Mouse (Mus musculus): ENCODE measurements around the gene Cacfd1. TPM values are rescaled to one million over a fixed set of nuclear protein-coding genes. Genes with fewer than 3 reads are reported as not detected.

The Cacfd1 gene
- total RNA-seq, 2 experiments from 2014 or later = 63.2 to 63.3 TPM

DNA sequence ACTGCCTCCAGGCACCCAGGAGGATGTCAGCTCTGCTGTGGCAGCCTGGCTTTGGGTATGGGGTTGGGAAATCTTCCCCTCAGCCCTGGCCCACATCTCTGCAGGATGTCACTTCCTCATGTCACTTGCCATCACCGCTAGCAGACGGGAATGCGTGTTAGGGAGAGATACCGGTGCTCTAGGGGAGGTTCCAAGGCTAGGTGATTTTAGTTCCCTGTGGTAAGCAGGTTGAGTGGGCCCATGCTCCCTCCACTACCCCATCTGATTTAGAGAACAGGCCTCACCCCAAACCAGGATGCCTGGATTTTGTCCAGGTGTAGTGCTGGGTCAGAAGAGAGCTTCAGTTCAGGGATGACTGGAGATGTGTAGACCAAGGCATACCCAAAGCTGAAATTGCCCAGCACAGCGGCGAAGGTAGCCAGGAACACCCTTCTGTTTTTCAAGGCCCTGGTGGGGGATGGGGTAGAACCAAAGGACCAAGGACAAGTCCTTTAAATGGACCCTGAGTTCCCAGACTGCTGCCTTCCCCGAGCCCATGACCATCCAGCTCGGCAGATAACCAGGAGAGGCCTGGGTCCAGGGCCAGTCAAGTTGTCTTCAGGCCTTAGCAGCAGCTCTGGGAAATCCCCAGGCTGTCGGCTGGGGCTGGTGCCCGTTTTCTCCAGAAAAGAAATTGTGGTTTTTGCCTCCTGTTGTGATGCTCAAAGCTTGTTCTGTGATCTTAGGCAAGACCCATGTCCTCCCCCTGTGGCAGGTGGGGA is 17.3 kb downstream of the Cacfd1 start:
- DNase-seq (ENCODE audit: low spot score in 2 of 2) = no peak

DNA sequence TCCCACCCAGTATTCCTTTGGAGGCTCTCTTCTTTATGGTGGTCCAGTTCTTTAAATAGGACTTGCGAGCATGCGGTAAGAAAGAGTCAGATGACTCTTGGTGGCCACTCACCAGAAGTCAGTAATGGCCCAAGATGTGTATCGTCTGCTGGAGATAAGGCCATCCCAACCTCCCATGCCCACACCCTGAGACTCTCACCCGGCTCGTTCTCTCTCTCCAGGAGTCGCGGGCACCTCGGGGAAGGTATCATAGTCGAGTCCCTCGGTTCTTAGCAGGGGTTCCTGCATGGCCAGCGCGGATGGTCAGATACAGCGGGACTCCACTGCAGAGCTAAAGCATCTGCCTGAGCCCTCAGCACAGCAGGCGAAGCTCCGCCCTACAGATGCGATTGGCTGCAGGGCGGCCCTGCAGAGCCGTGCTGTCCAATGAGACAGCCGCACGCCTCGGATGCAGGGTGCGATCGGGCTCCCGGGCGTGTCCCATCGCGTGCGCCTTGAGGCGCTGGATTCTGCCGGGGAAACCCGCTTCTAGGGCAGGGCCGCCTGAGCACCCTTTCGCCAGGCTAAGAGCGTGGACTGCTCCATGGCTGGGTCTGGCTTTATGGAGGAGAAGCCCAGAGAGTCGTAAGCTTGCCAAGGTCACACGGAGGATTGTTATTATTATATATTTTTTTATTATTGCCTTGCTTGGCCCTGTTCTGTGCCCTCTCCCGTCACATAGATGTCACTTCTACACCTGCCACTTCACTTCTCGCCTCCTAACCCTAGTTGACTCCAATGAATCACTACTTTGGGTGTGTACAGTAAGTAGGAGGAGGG is 18.1 kb downstream of the Cacfd1 start, which contains the start of gene Slc2a6:
TSS of gene Slc2a6 (minus strand) at position 381 of the 819 bp plus-strand sequence.
- DNase-seq (ENCODE audit: low spot score in 2 of 2) = peak; percentile 83 to 88

DNA sequence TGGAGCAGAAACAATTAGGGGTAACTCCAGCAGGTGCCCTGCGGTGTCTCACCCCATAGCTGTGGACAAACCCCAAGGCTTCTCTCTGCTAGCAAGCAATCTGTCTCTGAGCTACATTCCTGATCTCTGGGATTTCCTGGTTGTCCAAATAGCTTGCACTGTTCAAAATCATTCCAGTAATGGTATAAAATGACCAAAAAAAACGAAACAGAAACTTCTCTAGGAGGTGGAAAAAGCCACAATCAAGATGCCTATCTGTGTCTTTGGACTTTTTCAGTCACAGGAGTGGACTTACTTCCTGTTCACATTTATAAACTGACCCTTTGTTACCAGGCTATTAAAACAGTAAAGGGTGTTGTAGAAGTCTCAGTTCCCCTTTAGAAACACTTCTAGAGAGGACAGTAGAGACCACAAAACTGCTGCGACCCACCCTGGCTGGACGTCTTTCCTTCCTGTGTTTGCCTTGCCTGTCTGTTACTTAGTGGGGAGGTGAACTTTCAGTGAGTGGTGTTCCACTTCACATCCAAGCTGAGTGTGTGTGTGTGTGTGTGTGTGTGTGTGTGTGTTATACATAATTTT is 18.8 kb downstream of the Cacfd1 start:
- no peak for DNase-seq (ENCODE audit: low spot score in 2 of 2)

DNA sequence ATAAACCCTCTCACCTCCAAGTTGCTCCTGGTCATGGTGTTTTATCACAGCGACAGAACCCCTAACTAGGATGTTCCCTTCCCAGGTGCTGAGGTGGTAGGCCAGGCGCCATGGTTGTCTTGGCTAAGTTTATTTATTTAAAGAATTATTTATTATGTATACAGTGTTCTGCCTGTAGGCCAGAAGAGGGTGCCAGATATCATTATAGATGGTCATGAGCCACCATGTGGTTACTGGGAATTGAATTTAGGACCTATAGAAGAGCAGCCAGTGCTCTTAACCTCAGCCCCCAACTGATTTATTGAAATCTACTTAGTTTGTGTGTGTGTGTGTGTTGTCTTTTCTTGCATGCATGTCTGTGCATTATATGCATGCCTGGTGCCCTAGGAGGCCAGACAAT is 22.6 kb downstream of the Cacfd1 start:
- no peak for DNase-seq (ENCODE audit: low spot score in 2 of 2)

DNA sequence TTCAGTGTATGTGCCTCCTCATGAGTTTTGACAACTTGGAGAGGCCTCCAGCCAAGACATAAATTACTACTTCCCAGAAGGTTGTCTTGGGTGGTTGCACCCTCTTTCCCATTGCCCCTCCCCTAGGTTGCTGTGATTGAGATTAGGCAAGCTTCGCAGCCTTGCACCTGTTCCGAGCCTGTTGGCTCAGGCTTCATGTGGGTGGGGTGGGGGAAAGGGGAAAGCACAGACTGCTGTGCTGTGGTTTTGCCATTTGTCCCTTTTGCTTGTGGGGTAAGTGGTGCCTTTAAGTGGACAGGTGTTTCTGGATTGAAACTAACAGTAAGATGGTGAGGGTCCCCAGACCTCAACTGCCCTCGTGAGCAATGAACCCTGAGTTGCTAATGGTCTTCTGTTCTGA is 26.3 kb downstream of the Cacfd1 start:
- DNase-seq (ENCODE audit: low spot score in 2 of 2) = no peak

DNA sequence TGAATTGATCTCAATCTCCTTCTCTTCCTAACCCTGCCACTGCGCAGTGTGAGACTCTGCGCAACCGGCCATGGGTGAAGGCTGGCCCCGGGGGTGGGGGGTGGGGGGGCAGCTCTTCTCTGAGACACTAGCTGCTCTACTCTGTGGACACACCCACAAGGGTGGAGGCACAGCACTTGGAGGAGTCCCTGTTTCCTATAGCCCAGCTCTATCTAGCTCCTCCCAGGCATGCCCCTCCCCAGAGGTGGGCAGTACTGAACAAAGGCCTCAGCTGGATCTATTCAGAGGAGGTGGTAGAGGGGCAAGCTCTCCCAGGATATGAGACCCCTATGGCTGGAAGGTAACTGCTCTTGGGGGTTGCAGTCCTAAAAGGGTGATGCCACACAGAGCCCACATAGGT is 27.3 kb downstream of the Cacfd1 start:
- DNase-seq (ENCODE audit: low spot score in 2 of 2) = no peak

DNA sequence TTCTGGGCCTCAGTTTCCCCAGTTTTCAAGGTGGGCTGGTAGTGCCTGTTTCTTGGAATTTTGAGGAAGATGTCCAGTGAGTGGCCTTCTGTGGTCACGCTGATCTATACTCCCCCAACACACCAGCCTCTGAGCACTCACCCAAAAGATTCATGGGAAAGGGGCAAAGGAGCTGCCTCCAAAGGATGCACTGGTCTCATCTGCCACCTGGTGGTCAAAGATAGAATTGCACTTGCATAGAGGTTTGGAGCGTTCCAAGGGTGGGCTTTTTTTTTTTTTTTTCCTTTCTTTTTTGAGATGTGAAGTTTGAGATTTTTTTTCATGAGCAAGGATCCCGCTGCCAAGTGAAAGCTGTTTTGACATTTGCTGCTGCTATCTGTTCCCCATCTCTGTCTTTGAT is 28.9 kb downstream of the Cacfd1 start:
- DNase-seq (ENCODE audit: low spot score in 2 of 2) = peak; percentile 86 to 89

DNA sequence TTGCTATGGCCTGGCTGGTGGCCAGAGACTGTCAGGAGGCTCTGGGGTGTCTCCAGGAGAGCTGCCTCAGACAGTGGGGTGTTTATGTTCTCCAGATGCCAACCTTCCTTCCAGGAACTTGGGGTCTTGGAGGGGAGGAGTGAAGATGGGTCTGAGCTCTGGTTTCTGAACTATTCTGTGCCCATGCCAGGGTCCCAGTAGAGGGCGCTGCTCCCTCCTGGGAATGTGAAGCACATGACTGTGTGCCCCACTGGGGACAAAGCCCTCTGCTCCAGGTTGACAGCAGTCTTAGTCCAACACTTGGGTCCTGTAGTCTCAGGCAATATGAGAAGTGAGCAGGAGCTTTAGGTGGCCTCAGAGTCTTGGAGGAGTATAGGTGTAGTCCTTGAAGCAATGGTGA is 29.6 kb downstream of the Cacfd1 start:
- DNase-seq (ENCODE audit: low spot score in 2 of 2) = peak in 1 of 2 experiments; percentile 45

DNA sequence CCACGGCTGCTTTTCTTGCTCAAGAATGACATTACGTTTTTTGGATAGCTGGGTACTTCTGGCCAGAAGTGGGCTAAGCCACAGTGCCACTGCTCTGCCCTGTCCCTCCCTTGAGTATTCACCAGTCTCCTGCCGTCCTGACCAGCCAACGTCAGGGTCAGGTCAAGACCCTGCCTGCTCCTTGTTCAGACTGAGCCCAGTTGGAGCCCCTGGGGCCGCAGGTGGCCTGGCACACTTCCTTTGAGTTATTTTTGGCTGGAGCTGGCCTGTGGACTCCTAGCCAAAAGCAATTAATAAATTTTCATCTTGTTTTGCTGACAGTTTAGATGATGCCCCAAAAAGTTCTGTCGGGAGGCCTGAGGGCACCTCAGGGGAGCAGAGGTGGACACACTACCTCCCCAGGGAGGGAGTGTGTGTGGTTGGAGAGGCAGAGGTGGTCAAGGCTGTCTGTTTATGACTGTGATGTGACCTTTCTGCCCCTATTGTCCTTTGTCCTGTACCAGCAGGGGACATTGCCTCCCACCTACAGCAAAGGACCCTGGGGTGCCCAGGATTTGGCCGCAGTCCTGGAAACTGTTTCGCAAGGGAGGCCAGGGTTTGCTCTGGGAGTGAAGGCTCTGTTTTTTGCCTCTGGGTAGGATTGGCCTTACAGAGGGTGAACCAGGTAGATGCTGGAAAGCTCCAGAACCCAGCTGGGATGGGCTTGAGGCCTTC is 32.6 kb downstream of the Cacfd1 start:
- no peak for DNase-seq (ENCODE audit: low spot score in 2 of 2)

DNA sequence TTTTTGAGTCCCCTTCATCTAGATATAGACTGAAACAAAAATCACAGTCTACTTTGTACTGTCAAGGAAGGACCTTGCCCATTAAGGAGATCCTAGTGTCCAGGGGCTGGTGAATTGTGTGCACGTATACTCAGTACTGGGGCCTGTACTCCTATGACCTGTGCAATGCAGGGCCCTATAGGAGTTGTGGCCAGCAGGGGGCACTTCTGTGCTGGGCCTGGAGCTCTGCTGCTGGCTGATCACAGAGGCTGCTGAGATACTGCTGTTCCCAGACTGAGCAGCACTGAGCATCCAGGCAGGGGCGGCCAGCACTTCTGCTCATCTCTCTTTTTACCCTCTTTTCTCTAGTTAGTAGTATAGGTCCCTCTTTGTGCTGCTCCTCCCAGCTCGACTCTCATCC is 33.7 kb downstream of the Cacfd1 start:
- DNase-seq (ENCODE audit: low spot score in 2 of 2) = peak; percentile 91 to 94

DNA sequence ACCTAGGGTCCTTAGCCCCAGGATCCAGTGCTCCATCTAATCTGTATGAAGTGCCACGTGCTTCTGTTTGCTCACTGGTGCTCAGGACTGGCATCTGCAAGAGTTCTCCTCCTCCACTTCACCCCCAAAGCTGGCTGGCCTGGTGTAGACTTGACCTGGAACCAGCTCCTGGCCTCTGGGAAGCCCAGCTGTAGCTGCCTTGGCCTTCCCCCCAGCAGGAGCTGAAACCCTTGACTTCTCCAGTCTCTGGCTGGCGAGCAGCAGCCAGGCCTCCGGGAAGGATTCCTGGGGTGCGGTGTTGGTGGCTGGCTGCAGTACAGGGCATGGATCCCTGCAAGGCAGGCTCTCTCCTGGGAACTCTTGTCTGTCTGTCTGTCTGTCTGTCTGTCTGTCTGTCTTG is 34.4 kb downstream of the Cacfd1 start:
- no peak for DNase-seq (ENCODE audit: low spot score in 2 of 2)

DNA sequence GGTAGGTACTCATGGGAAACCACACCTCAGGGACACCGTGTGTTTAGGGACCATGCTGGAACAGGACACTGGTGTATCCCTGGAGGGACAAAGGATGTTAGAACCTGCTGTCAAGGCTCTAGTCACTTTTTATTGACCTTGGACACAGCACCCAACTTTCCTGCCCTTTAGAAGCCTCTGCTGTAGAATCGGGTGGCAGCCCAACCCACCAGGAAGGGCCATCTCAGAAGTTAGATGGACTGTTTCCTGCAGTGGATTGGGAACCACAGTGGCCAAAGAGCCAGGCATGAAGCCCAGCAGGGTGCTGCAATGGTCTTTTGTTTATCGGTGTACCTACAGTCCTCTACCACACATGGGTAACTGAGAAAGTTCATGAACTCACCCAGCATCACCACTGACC is 34.9 kb downstream of the Cacfd1 start:
- no peak for DNase-seq (ENCODE audit: low spot score in 2 of 2)

DNA sequence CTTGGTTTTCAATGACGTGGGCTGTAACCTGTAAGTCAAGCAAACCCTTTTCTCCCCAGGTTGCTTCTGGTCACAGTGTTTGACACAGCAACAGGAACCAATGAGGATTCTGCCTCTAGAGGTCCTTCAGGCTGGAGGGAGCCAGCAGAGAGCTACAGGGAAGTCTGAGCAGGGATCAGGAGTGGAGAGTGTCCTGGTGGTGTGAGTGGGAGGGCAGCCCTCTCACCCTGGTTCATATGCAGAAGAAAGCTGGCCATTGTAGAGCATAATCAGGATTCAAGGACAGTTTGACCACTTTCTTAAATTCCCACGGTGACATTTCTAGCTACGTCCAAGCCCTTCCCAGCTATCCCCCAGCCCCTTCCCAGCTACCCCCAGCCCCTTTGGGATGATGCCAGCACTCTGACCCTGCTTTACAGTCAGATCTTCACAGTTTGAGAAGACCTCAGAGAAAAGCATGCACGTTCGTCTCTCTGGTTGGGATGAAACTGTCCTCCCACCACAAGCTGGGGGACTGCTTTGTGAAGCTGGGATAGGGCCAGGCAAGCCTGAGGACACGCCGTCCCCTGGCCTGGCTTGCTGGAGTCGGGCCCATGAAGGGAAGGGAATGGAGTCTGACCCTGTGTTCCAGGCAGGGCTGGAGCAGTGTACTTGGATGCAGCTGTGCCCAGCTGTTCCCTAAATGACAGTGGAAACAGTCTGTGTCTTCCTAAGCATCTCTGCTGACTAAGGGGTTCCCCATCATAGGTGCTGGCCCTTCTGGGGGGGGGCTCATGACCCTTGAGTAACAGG is 36.4 kb downstream of the Cacfd1 start:
- no peak for DNase-seq (ENCODE audit: low spot score in 2 of 2)

DNA sequence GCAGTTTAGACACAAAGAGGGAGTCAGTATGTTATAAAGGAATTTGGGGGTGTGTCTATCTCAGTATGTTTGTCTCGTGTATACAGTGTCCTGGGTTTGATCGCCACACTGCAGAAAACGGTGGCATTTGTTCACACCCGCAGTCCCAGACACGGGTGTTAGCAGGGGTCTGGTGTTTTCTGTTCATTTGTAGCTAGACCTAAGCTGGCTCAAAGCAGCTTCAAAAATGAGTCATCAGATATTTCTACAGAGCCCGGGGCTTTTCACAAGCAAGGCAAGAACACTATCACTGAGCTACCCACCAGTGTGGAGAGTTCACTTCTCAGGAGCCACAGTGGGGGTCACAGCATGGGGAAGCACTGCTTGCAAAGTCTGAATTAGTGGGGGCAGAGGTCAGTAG is 39.7 kb downstream of the Cacfd1 start:
- DNase-seq (ENCODE audit: low spot score in 2 of 2) = no peak

DNA sequence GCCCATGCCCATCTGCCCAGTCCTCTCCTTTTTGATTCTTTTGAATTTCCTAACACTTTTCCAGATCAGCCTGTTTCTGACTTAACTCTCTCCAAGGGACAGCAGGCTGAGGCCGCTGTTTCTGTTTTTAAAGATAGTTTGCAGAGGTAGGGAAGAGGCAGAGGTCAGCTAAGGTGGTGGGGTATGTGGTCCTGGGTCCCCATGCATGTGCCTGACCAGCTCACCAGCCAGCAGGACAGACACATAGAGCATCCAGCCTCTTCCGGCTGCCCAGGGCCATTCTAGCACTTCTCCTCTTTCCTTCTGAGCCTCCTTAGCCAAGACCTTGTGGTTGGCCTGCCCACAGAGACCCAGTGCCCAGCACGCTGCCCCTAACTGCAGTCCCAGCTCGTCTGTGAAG is 48.5 kb downstream of the Cacfd1 start:
- DNase-seq (ENCODE audit: low spot score in 2 of 2) = no peak

DNA sequence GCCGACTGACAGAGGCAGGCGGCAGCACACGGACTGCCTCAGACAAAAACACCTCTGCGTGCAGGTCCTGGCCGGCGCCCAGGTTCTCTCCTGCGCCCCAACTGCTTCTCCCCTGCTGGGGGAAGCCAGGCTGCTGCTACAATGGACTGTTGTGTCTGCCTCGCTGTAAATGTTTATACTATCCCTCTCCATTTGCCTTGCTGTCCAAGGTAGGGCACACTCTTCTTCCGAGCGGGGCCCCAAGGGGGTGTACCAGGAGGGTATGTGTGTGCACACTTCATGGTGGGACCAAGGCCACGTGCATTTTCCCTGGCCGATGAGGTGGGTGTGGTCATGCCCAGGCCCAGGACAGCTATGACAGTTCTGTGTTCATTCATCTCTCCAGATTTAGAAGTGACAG is 49.0 kb downstream of the Cacfd1 start:
- no peak for DNase-seq (ENCODE audit: low spot score in 2 of 2)

DNA sequence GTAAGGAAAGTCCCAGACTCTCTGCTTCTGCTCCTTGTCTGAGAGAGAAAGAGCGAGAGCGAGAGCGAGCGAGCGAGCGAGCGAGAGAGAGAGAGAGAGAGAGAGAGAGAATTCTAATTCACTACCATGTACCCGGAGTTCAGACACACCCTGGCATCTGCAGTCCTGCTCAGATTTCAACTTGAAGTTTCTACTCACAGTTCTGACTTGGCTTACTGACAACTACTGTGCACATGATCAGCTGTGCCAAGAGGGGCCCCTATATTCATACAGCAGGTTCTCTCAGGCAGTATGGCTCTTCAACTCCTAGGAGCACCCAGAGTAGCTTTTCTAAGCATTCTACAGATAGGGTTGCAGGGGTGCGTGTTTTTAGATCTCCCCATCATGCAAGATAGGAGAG is 49.5 kb downstream of the Cacfd1 start:
- DNase-seq (ENCODE audit: low spot score in 2 of 2) = no peak

DNA sequence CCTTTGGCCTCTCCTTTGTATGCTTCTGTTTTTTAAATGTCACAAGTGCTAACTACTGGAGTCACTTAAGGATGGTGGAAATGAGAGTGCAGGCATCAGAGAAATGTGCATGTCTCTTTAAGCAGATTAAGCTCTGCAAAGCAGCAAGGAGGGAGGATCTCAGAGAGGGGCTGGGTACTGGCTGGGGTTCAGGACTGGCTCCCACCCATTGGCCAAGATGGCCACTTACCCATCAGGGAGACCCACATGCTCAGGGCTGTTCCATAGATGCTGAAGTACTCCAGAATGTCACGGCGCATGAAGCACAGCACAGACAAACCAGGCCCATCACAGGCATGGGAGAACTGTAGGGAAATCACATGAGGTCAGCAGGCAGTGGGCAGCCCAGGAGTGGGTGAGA is 57.4 kb downstream of the Cacfd1 start:
- DNase-seq (ENCODE audit: low spot score in 2 of 2) = no peak

DNA sequence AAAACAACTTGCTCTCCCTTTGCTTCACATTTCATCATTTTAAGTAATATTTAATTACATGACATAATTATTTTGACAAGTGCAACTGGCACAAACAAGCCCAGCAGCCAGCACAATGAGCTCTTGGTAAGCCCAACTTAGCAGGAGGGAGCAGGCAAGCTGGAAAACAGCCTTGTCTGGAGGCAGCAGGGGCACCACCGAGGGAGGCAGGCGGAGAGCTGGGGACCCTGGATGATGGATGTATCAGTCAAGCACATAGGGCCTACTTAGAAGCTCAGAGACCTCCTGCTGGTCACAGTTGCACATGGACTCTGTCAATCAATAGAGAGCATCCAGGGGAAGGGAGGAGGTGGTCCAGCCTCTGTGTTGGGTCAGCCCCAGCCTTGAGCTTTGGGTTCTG is 58.3 kb downstream of the Cacfd1 start:
- DNase-seq (ENCODE audit: low spot score in 2 of 2) = peak in 1 of 2 experiments; percentile 38

DNA sequence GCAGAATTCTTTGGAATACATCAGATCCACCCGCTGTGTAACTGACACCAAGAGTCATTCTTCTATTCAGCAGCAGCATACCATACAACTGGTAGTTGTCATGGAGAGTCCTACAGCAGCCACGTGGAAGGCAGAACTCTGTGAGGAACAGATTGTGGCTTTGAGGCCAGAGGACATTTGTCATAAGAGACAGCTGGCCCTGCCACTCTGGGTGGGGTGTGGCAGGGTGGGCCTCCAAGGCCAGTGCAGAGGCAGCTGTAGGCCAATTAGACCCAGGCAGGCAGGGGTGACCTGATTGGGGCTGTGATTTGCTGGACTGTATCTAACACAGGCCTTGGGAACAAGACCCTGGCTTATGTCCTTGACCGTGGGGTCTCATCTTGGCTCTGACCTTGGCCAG is 59.9 kb downstream of the Cacfd1 start:
- no peak for DNase-seq (ENCODE audit: low spot score in 2 of 2)
